Mouse (Mus musculus) CH12.LX (cell line): Measurements from ENCODE around the gene Ppil1. TPM values are rescaled to one million over a fixed set of nuclear protein-coding genes. Genes with fewer than 3 reads are reported as not detected.

ENCODE experiments used
- DNase-seq: peaks from one replicate; pipeline ENCODE4 v3.0.0-alpha.2; 2013; ENCODE audit errors: extremely low read depth
- H3K27ac ChIP-seq: 2 replicates; pipeline ENCODE4 v1.5.1; 2012; ENCODE audit warnings: low read depth, mild to moderate bottlenecking, control low read depth, moderate library complexity; ENCODE audit not compliant: insufficient read depth
- H3K27me3 ChIP-seq: replicated peaks from 2 replicates; pipeline ENCODE3; 2012; ENCODE audit warnings: inconsistent platforms
- H3K36me3 ChIP-seq, 2 experiments: replicated peaks in 1 of 2; 2 replicates each; pipeline versions ENCODE3 to v1.6.1; 2012; ENCODE audit warnings: inconsistent platforms in 1 of 2, low read length in 1 of 2, mild to moderate bottlenecking in 1 of 2, mixed read lengths in 1 of 2, moderate library complexity in 1 of 2; ENCODE audit not compliant: control insufficient read depth in 1 of 2, insufficient read depth in 1 of 2
- H3K4me1 ChIP-seq, 2 experiments: 2 replicates each; pipeline ENCODE4 v1.6.1; 2012; ENCODE audit warnings: inconsistent platforms in 1 of 2, moderate library complexity in 1 of 2; ENCODE audit not compliant: insufficient read depth in 2 of 2, control insufficient read depth in 1 of 2
- H3K4me2 ChIP-seq: 2 replicates; pipeline ENCODE4 v1.6.1; 2012; ENCODE audit warnings: low read depth, mild to moderate bottlenecking, control low read depth; ENCODE audit not compliant: poor library complexity, insufficient read depth, severe bottlenecking
- H3K4me3 ChIP-seq, 3 experiments: fragments of 150-350 bp in 1 of 3; sonication (generic) in 1 of 3; replicated peaks in 1 of 3; 2 replicates each; pipeline versions ENCODE3 to v1.5.1; 2011 to 2012; ENCODE audit warnings: low read depth in 2 of 3, low read length in 2 of 3, mild to moderate bottlenecking in 2 of 3, moderate library complexity in 2 of 3, control low read depth in 1 of 3, improper control_type of control experiment in 1 of 3, inconsistent platforms in 1 of 3, mixed read lengths in 1 of 3; ENCODE audit not compliant: poor library complexity in 1 of 3
- H3K79me2 ChIP-seq: replicated peaks from 2 replicates; pipeline ENCODE4 v1.6.1; 2012; ENCODE audit warnings: mild to moderate bottlenecking, moderate library complexity; ENCODE audit not compliant: control insufficient read depth, poor library complexity, insufficient read depth, severe bottlenecking; ENCODE audit errors: extremely low read depth
- H3K9ac ChIP-seq: 2 replicates; pipeline ENCODE4 v1.6.1; 2012; ENCODE audit warnings: low read depth, mild to moderate bottlenecking, control low read depth, moderate library complexity; ENCODE audit not compliant: insufficient read depth
- H3K9me3 ChIP-seq: replicated peaks from 2 replicates; pipeline ENCODE3; 2012; ENCODE audit warnings: low read length, inconsistent platforms, mixed read lengths
- CHD1 ChIP-seq: IDR thresholded peaks from 2 replicates; pipeline ENCODE4 v1.6.1; 2012; ENCODE audit warnings: low read depth, low read length, improper control_type of control experiment, inconsistent platforms
- CHD2 ChIP-seq: IDR thresholded peaks from 2 replicates; pipeline ENCODE4 v1.6.1; 2011; ENCODE audit warnings: low read length, improper control_type of control experiment
- CTCF ChIP-seq, 2 experiments: IDR thresholded peaks in 1 of 2; conservative IDR thresholded peaks in 1 of 2; 2 replicates each; pipeline ENCODE4 v1.5.1; 2011 to 2012; ENCODE audit warnings: low read depth in 2 of 2, low read length in 2 of 2, improper control_type of control experiment in 1 of 2, inconsistent platforms in 1 of 2, mild to moderate bottlenecking in 1 of 2, moderate library complexity in 1 of 2
- E2F4 ChIP-seq: IDR thresholded peaks from 2 replicates; pipeline ENCODE4 v1.6.1; 2011; ENCODE audit warnings: low read depth, low read length, improper control_type of control experiment; ENCODE audit not compliant: insufficient replicate concordance
- ELF1 ChIP-seq: IDR thresholded peaks from 2 replicates; pipeline ENCODE4 v1.6.1; 2014; ENCODE audit warnings: low read depth, mild to moderate bottlenecking, inconsistent platforms, low read length, improper control_type of control experiment
- EP300 ChIP-seq: IDR thresholded peaks from 2 replicates; pipeline ENCODE4 v1.6.1; 2011; ENCODE audit warnings: low read length, improper control_type of control experiment
- GABPA ChIP-seq: IDR thresholded peaks from 2 replicates; pipeline ENCODE4 v1.6.1; 2012; ENCODE audit warnings: low read depth, low read length, improper control_type of control experiment, inconsistent platforms; ENCODE audit not compliant: insufficient replicate concordance
- HCFC1 ChIP-seq: IDR thresholded peaks from 2 replicates; pipeline ENCODE4 v1.6.1; 2012; ENCODE audit warnings: low read depth, mild to moderate bottlenecking, inconsistent platforms, low read length, improper control_type of control experiment
- IRF4 ChIP-seq: IDR thresholded peaks from 2 replicates; pipeline ENCODE4 v1.6.1; 2014; ENCODE audit warnings: low read depth, mild to moderate bottlenecking, inconsistent platforms, low read length, improper control_type of control experiment
- JUN ChIP-seq: IDR thresholded peaks from 2 replicates; pipeline ENCODE4 v1.6.1; 2011; ENCODE audit warnings: low read depth, mild to moderate bottlenecking, low read length, improper control_type of control experiment, moderate library complexity; ENCODE audit not compliant: insufficient read depth
- KAT2A ChIP-seq: IDR thresholded peaks from 2 replicates; pipeline ENCODE4 v1.6.1; 2012; ENCODE audit warnings: low read length, improper control_type of control experiment, inconsistent platforms; ENCODE audit not compliant: insufficient replicate concordance
- MAFK ChIP-seq: IDR thresholded peaks from 2 replicates; pipeline ENCODE4 v1.6.1; 2011; ENCODE audit warnings: low read length, improper control_type of control experiment; ENCODE audit not compliant: insufficient replicate concordance
- MAX ChIP-seq: IDR thresholded peaks from 2 replicates; pipeline ENCODE4 v1.6.1; 2011; ENCODE audit warnings: low read length, improper control_type of control experiment
- MYC ChIP-seq: IDR thresholded peaks from 2 replicates; pipeline ENCODE4 v1.6.1; 2011; ENCODE audit warnings: low read depth, mild to moderate bottlenecking, improper control_type of control experiment, low read length
- NELFE ChIP-seq: IDR thresholded peaks from 2 replicates; pipeline ENCODE4 v1.6.1; 2011; ENCODE audit warnings: low read depth, low read length, improper control_type of control experiment
- NRF1 ChIP-seq: IDR thresholded peaks from 2 replicates; pipeline ENCODE4 v1.6.1; 2014; ENCODE audit warnings: low read depth, mild to moderate bottlenecking, inconsistent platforms, low read length, improper control_type of control experiment, moderate library complexity
- PAX5 ChIP-seq: IDR thresholded peaks from 2 replicates; pipeline ENCODE4 v1.6.1; 2012; ENCODE audit warnings: low read length, inconsistent platforms, mixed read lengths
- POLR2A ChIP-seq: IDR thresholded peaks from 2 replicates; pipeline ENCODE4 v1.6.1; 2011; ENCODE audit warnings: low read depth, mild to moderate bottlenecking, improper control_type of control experiment, low read length
- POLR2AphosphoS2 ChIP-seq: IDR thresholded peaks from 2 replicates; pipeline ENCODE4 v1.6.1; 2011; ENCODE audit warnings: low read depth, low read length, improper control_type of control experiment
- RCOR1 ChIP-seq: conservative IDR thresholded peaks from 2 replicates; pipeline ENCODE4 v1.6.1; 2012; ENCODE audit warnings: low read depth, mild to moderate bottlenecking, inconsistent platforms, low read length, improper control_type of control experiment
- SMC3 ChIP-seq: IDR thresholded peaks from 2 replicates; pipeline ENCODE4 v1.6.1; 2011; ENCODE audit warnings: low read depth, low read length, improper control_type of control experiment
- TBP ChIP-seq: conservative IDR thresholded peaks from 2 replicates; pipeline ENCODE4 v1.6.1; 2011; ENCODE audit warnings: low read depth, low read length, improper control_type of control experiment
- TCF12 ChIP-seq: IDR thresholded peaks from 2 replicates; pipeline ENCODE4 v1.6.1; 2014; ENCODE audit warnings: low read depth, mild to moderate bottlenecking, inconsistent platforms, low read length, improper control_type of control experiment
- USF1 ChIP-seq: IDR thresholded peaks from 2 replicates; pipeline ENCODE4 v1.6.1; 2014; ENCODE audit warnings: low read depth, mild to moderate bottlenecking, inconsistent platforms, low read length, improper control_type of control experiment
- ZKSCAN1 ChIP-seq: IDR thresholded peaks from 2 replicates; pipeline ENCODE4 v1.6.1; 2012; ENCODE audit warnings: low read depth, inconsistent platforms, low read length, improper control_type of control experiment, borderline replicate concordance
- ZMIZ1 ChIP-seq: IDR thresholded peaks from 2 replicates; pipeline ENCODE4 v1.6.1; 2012; ENCODE audit warnings: low read depth, mild to moderate bottlenecking, inconsistent platforms, low read length, improper control_type of control experiment
- ZNF384 ChIP-seq: IDR thresholded peaks from 2 replicates; pipeline ENCODE4 v1.6.1; 2012; ENCODE audit warnings: low read depth, low read length, improper control_type of control experiment, inconsistent platforms
- dilution Hi-C: fragments of 300-500 bp; cut with MboI; formaldehyde crosslinking; loops from 2 replicates; pipeline ENCODE4 v1.14.3; 2020; ENCODE audit warnings: low sequenced_read_pairs; ENCODE audit not compliant: extremely low pct_unique_long_range_greater_than_20kb, extremely low pct_ligation_motif_present
- in situ Hi-C: fragments of 300-500 bp; cut with MboI; formaldehyde crosslinking; loops from 3 replicates; pipeline ENCODE4 v1.14.3; 2019; ENCODE audit warnings: low sequenced_read_pairs, low pct_ligation_motif_present, low pct_unique_long_range_greater_than_20kb, mixed read lengths
- polyA plus RNA-seq: library from polyadenylated mRNA; unstranded; fragments of >175 nt; gene quantifications from 2 replicates; pipeline ENCODE4 v1.2.1, GENCODE M21; 2012; ENCODE audit warnings: low read depth; ENCODE audit not compliant: insufficient read length
- total RNA-seq, 2 experiments: library from RNA; depleted of rRNA; stranded (reverse); fragments of 300-350 nt in 1 of 2; fragments of >200 nt in 1 of 2; gene quantifications; 2 replicates each; pipeline ENCODE4 v1.2.3; 2012 to 2014

Gene Ppil1
- total and polyA plus RNA-seq, 3 experiments = 97.2 to 143 (median 107) TPM

GRCm38 (mm10) chr17:29302149-29302548 is 38.2 kb upstream of the Ppil1 start:
- no peak for DNase-seq
- no peak overlapping the region for H3K9ac ChIP-seq
- in situ Hi-C loops = no loop called here
- H3K4me2 ChIP-seq = no peak overlapping the region
- H3K27ac ChIP-seq = no peak overlapping the region
- H3K27me3 ChIP-seq = no peaks in the 10 kb centered on the region
- H3K36me3 ChIP-seq = peaks cover 32 to 54% of the 10 kb centered on the region in 2 experiments
- dilution Hi-C loops = no loop called here
- no peak overlapping the region for H3K4me3 ChIP-seq
- H3K79me2 ChIP-seq = no peaks in the 10 kb centered on the region
- H3K4me1 ChIP-seq = peaks cover 6 to 53% of the 10 kb centered on the region in 2 experiments; a peak in 3 of 4 replicates
- H3K9me3 ChIP-seq = peaks cover 4% of the 10 kb centered on the region
- no peak for TF ChIP-seq NRF1
- TF ChIP-seq EP300 = no peak
- TF ChIP-seq MAX = no peak
- no peak for TF ChIP-seq IRF4
- TF ChIP-seq KAT2A = no peak
- TF ChIP-seq ZKSCAN1 = no peak
- TF ChIP-seq MYC = no peak
- TF ChIP-seq RCOR1 = no peak
- TF ChIP-seq USF1 = no peak
- no peak for TF ChIP-seq GABPA
- TF ChIP-seq TCF12 = no peak
- no peak for TF ChIP-seq MAFK
- TF ChIP-seq JUN = no peak
- no peak for TF ChIP-seq E2F4
- TF ChIP-seq TBP = no peak
- TF ChIP-seq ZNF384 = no peak
- no peak for TF ChIP-seq SMC3
- TF ChIP-seq POLR2AphosphoS2 = no peak
- TF ChIP-seq, all 38 proteins: peak for 0

GRCm38 (mm10) chr17:29301421-29301820 is 37.4 kb upstream of the Ppil1 start:
- Histone ChIP-seq H3K9ac (no peak overlapping the region), H3K4me1 (peaks cover 6 to 49% of the 10 kb centered on the region in 2 experiments; a peak in 3 of 4 replicates), H3K4me3 (no peak overlapping the region)
- dilution Hi-C loops = no loop called here
- DNase-seq = no peak
- no peak for TF ChIP-seq GABPA
- TF ChIP-seq POLR2A = no peak
- TF ChIP-seq CHD2 = no peak
- TF ChIP-seq MAFK = no peak
- TF ChIP-seq ZNF384 = no peak
- no peak for TF ChIP-seq HCFC1
- TF ChIP-seq NELFE = no peak
- TF ChIP-seq CHD1 = no peak
- no peak for TF ChIP-seq ELF1
- no peak for TF ChIP-seq MYC
- TF ChIP-seq PAX5 = no peak
- TF ChIP-seq CTCF (conservative IDR thresholded peaks at IDR 0.05 in 1 of 2, IDR thresholded peaks at IDR 0.05 in 1 of 2; ENCODE audit: low read depth in 2 of 2, low read length in 2 of 2) = no peak
- no peak for TF ChIP-seq ZMIZ1
- TF ChIP-seq, all 38 proteins: peak for 0
- Histone ChIP-seq H3K27me3 (no peaks in the 10 kb centered on the region), H3K4me2 (no peak overlapping the region), H3K79me2 (no peaks in the 10 kb centered on the region), H3K27ac (no peak overlapping the region), H3K9me3 (peaks cover 4% of the 10 kb centered on the region), H3K36me3 (peaks cover 38 to 62% of the 10 kb centered on the region in 2 experiments)
- in situ Hi-C loops = no loop called here
